Comparison of ENCODE assay signal across 19 mouse cellular contexts in genomic region chr2:137002031-137002430, GRCm38 (mm10).
"Had no signal": no experiment of that assay in that cellular context is flagged by ENCODE, and none has a peak within 500 bp of the region (broad histone marks: within the 10 kb centered on the region; RNA-seq: fewer than 3 reads in every experiment).

No protein-coding gene starts in this region.

- H3K36me3 ChIP-seq: liver, embryonic 12.5 days; midbrain, embryonic 10.5 days; midbrain, embryonic 12.5 days; neural tube, embryonic 13.5 days; neural tube, embryonic 15.5 days had no signal

- H3K4me2 ChIP-seq: liver, embryonic 12.5 days; lung, embryonic 14.5 days; midbrain, embryonic 12.5 days; neural tube, embryonic 13.5 days; neural tube, embryonic 15.5 days had no signal

- H3K4me1 ChIP-seq: liver, embryonic 12.5 days; midbrain, embryonic 10.5 days; midbrain, embryonic 12.5 days; neural tube, embryonic 13.5 days; neural tube, embryonic 15.5 days had no signal

- H3K4me3 ChIP-seq: liver, embryonic 12.5 days; midbrain, embryonic 10.5 days; midbrain, embryonic 12.5 days; neural tube, embryonic 13.5 days; neural tube, embryonic 15.5 days had no signal

- H3K27me3 ChIP-seq: liver, embryonic 12.5 days; midbrain, embryonic 12.5 days; neural tube, embryonic 13.5 days; neural tube, embryonic 15.5 days had no signal

- ATAC-seq: liver, embryonic 12.5 days had no signal

- H3K9ac ChIP-seq: liver, embryonic 12.5 days; liver, embryonic 14.5 days; lung, embryonic 14.5 days; midbrain, embryonic 12.5 days; neural tube, embryonic 13.5 days; neural tube, embryonic 15.5 days had no signal

- H3K27ac ChIP-seq: liver, embryonic 12.5 days; liver, embryonic 14.5 days; midbrain, embryonic 10.5 days; midbrain, embryonic 12.5 days; neural tube, embryonic 13.5 days; neural tube, embryonic 15.5 days had no signal

- DNase-seq: lung, adult 18-20 months; lung, embryonic 14.5 days; lung, postnatal 10 days; lung, postnatal 4 days; midbrain, embryonic 14.5 days; retina, postnatal 1 day; right cerebral cortex, adult 18-20 months; right cerebral cortex, postnatal 25 days; right cerebral cortex, postnatal 4 days; spleen, adult 18-20 months; thymus, adult 18-20 months; thymus, postnatal 14 days; thymus, postnatal 36 days had no signal

- H3K9me3 ChIP-seq: liver, embryonic 12.5 days; midbrain, embryonic 10.5 days; midbrain, embryonic 12.5 days; neural tube, embryonic 13.5 days; neural tube, embryonic 15.5 days had no signal
